Mouse (Mus musculus) ES-E14 (cell line): Measurements from ENCODE around the gene Hmox2.

Experiments used
- HCFC1 ChIP-seq: IDR thresholded peaks from 2 replicates; pipeline ENCODE4 v1.6.1; 2012; ENCODE audit warnings: low read length, inconsistent platforms, borderline replicate concordance; ENCODE audit not compliant: insufficient read depth
- ZNF384 ChIP-seq: IDR thresholded peaks from 2 replicates; pipeline ENCODE4 v1.6.1; 2012; ENCODE audit warnings: low read depth, low read length, inconsistent platforms

GRCm38 (mm10) chr16:4768719-4769118 is 42.6 kb downstream of the Hmox2 start:
- TF ChIP-seq ZNF384 (no peak), HCFC1 (no peak)
